Mouse (Mus musculus): ENCODE data around the gene Ccdc136. TPM values are rescaled to one million over a fixed set of nuclear protein-coding genes. Genes with fewer than 3 reads are reported as not detected.

Gene Ccdc136
- polyA plus RNA-seq, 1 experiment, result 8.1 TPM

DNA sequence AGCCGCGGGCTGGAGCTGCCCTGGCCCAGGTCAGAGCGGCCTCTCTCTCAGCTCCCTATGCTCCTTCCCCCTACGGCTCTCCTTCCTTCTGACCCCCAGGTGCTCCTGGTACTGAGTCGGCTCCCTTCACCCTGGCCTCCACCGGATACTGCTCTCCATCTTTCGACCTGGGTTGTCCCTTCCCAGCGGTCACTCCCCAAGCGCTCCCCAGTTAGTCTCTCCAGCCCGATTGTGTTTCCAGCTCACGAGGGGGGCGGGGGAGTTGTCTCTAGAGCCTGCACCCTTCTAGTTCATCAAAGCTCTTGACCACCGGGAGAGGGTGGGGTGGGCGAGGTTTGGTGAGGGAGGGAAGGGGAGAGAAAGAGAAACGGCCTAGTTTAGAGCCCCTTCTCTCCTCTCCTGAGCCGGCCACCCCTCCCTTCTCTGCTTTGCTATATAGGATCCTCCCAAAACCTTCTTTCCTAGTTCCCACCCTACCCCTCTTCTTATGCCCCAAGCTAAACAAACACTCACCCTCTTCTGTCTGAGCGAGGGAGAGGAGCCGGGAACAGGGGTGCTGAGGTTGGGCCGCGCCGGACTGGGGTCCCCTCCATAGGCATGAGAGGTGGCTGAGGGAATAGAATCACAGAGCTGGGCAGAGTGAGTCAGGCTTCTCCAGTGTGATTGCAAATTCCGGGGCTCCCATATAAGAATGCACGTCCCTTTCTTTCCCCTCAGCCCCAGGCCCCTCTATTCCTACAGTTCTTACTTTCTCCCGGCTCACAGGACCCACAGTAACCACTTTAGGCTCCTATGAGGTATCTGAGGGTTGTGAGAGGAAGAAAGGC is 818 bp downstream of the Ccdc136 start:
- TF ChIP-seq CTCF (IDR thresholded peaks at IDR 0.05; ENCODE audit: control insufficient read depth, insufficient read depth, insufficient read length), result no peak
- TF ChIP-seq CEBPB (IDR thresholded peaks at IDR 0.05; ENCODE audit: low read depth), result no peak
- no peak for TF ChIP-seq FOSL1 (IDR thresholded peaks at IDR 0.05; ENCODE audit: insufficient read depth, low read length, poor library complexity, severe bottlenecking)
- no peak for TF ChIP-seq USF1 (IDR thresholded peaks at IDR 0.05; ENCODE audit: low read depth)
- TF ChIP-seq MYOD1 (IDR thresholded peaks at IDR 0.05; ENCODE audit: control insufficient read depth, insufficient read length, low read depth), result no peak
- no peak for TF ChIP-seq MAX (IDR thresholded peaks at IDR 0.05)
- TF ChIP-seq MYOG (IDR thresholded peaks at IDR 0.05; ENCODE audit: control insufficient read depth, extremely low read depth, insufficient read length), result no peak
- H3K79me3 ChIP-seq (ENCODE audit: low read depth), result no peaks in the 10 kb centered on the region
- H3K4me3 ChIP-seq (ENCODE audit: insufficient read depth, poor library complexity, severe bottlenecking), result peak overlapping the region; percentile 21
- peak overlapping the region; percentile 94 for H3ac ChIP-seq (ENCODE audit: control insufficient read depth, insufficient read length, low read depth)
- no peaks in the 10 kb centered on the region for H3K36me3 ChIP-seq (ENCODE audit: control insufficient read depth, insufficient read depth)
- H3K27me3 ChIP-seq (ENCODE audit: control insufficient read depth, insufficient read depth, insufficient read length), result peaks cover 3% of the 10 kb centered on the region
- H3K79me2 ChIP-seq (ENCODE audit: control insufficient read depth, insufficient read depth), result no peaks in the 10 kb centered on the region

GRCm38 (mm10) chr6:29397575-29397974 is 1.5 kb downstream of the Ccdc136 start:
- Histone ChIP-seq H3ac (ENCODE audit: control insufficient read depth, insufficient read length, low read depth) (no peak overlapping the region), H3K4me3 (ENCODE audit: insufficient read depth, poor library complexity, severe bottlenecking) (no peak overlapping the region), H3K27me3 (ENCODE audit: control insufficient read depth, insufficient read depth, insufficient read length) (peaks cover 3% of the 10 kb centered on the region), H3K36me3 (ENCODE audit: control insufficient read depth, insufficient read depth) (no peaks in the 10 kb centered on the region), H3K79me3 (ENCODE audit: low read depth) (no peaks in the 10 kb centered on the region), H3K79me2 (ENCODE audit: control insufficient read depth, insufficient read depth) (no peaks in the 10 kb centered on the region)
- TF ChIP-seq MYOG (IDR thresholded peaks at IDR 0.05; ENCODE audit: control insufficient read depth, extremely low read depth, insufficient read length), result no peak
- TF ChIP-seq USF1 (IDR thresholded peaks at IDR 0.05; ENCODE audit: low read depth), result no peak
- no peak for TF ChIP-seq MYOD1 (IDR thresholded peaks at IDR 0.05; ENCODE audit: control insufficient read depth, insufficient read length, low read depth)
- TF ChIP-seq MAX (IDR thresholded peaks at IDR 0.05), result no peak
- TF ChIP-seq CTCF (IDR thresholded peaks at IDR 0.05; ENCODE audit: control insufficient read depth, insufficient read depth, insufficient read length), result no peak
- no peak for TF ChIP-seq FOSL1 (IDR thresholded peaks at IDR 0.05; ENCODE audit: insufficient read depth, low read length, poor library complexity, severe bottlenecking)
- no peak for TF ChIP-seq CEBPB (IDR thresholded peaks at IDR 0.05; ENCODE audit: low read depth)

GRCm38 (mm10) chr6:29399851-29400250 is 3.7 kb downstream of the Ccdc136 start:
- Histone ChIP-seq H3K36me3 (ENCODE audit: control insufficient read depth, insufficient read depth) (no peaks in the 10 kb centered on the region), H3K4me3 (ENCODE audit: insufficient read depth, poor library complexity, severe bottlenecking) (no peak overlapping the region), H3K79me3 (ENCODE audit: low read depth) (no peaks in the 10 kb centered on the region), H3ac (ENCODE audit: control insufficient read depth, insufficient read length, low read depth) (no peak overlapping the region), H3K27me3 (ENCODE audit: control insufficient read depth, insufficient read depth, insufficient read length) (no peaks in the 10 kb centered on the region), H3K79me2 (ENCODE audit: control insufficient read depth, insufficient read depth) (no peaks in the 10 kb centered on the region)
- no peak for TF ChIP-seq MYOD1 (IDR thresholded peaks at IDR 0.05; ENCODE audit: control insufficient read depth, insufficient read length, low read depth)

DNA sequence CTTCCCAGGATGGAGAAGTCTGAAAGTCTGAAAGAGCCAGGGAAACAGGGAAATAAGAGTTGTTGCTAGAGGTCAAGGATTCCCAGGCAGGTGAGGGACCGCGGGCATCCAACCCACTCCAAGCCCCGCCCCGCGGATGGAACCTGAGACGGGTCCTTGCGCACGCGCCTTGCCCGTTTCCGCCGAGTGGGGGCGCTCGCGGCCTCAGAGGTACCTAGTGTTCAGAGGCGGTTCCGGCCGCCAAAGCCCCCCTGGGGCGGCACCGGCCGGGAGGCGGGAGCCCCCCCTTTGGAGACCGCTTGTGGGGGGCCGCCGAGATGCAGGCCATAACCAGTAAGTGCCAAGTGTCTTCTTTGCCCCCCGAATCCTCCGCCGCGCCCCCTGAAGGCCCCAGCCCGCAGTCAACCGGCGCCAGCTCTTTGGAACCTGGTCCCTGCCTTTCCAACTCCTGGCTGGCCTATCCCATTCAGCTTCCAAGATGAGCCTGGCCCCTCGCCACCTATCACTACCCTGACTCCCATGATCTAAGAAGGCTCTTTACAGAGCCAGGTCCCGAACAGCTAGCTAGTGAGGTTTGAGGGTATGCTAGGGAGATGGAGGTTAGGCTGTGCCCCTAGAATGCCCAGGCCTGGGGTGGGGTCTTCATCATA is 6.7 kb downstream of the Ccdc136 start:
- H3K79me3 ChIP-seq (ENCODE audit: low read depth), result no peaks in the 10 kb centered on the region
- no peaks in the 10 kb centered on the region for H3K27me3 ChIP-seq (ENCODE audit: control insufficient read depth, insufficient read depth, insufficient read length)
- TF ChIP-seq USF1 (IDR thresholded peaks at IDR 0.05; ENCODE audit: low read depth) (no peak), FOSL1 (IDR thresholded peaks at IDR 0.05; ENCODE audit: insufficient read depth, low read length, poor library complexity, severe bottlenecking) (no peak), MYOG (IDR thresholded peaks at IDR 0.05; ENCODE audit: control insufficient read depth, extremely low read depth, insufficient read length) (no peak), CTCF (IDR thresholded peaks at IDR 0.05; ENCODE audit: control insufficient read depth, insufficient read depth, insufficient read length) (no peak), MYOD1 (IDR thresholded peaks at IDR 0.05; ENCODE audit: control insufficient read depth, insufficient read length, low read depth) (no peak)
- H3K36me3 ChIP-seq (ENCODE audit: control insufficient read depth, insufficient read depth), result no peaks in the 10 kb centered on the region
- no peaks in the 10 kb centered on the region for H3K79me2 ChIP-seq (ENCODE audit: control insufficient read depth, insufficient read depth)
- no peak overlapping the region for H3K4me3 ChIP-seq (ENCODE audit: insufficient read depth, poor library complexity, severe bottlenecking)
- no peak overlapping the region for H3ac ChIP-seq (ENCODE audit: control insufficient read depth, insufficient read length, low read depth)

GRCm38 (mm10) chr6:29406412-29406811 is 10.3 kb downstream of the Ccdc136 start:
- no peak overlapping the region for H3K4me3 ChIP-seq (ENCODE audit: insufficient read depth, poor library complexity, severe bottlenecking)
- no peaks in the 10 kb centered on the region for H3K27me3 ChIP-seq (ENCODE audit: control insufficient read depth, insufficient read depth, insufficient read length)
- H3K36me3 ChIP-seq (ENCODE audit: control insufficient read depth, insufficient read depth), result no peaks in the 10 kb centered on the region
- no peak for TF ChIP-seq USF1 (IDR thresholded peaks at IDR 0.05; ENCODE audit: low read depth)
- no peak for TF ChIP-seq MYOD1 (IDR thresholded peaks at IDR 0.05; ENCODE audit: control insufficient read depth, insufficient read length, low read depth)
- TF ChIP-seq CEBPB (IDR thresholded peaks at IDR 0.05; ENCODE audit: low read depth), result no peak
- no peak for TF ChIP-seq FOSL1 (IDR thresholded peaks at IDR 0.05; ENCODE audit: insufficient read depth, low read length, poor library complexity, severe bottlenecking)
- no peak for TF ChIP-seq MYOG (IDR thresholded peaks at IDR 0.05; ENCODE audit: control insufficient read depth, extremely low read depth, insufficient read length)
- no peak for TF ChIP-seq MAX (IDR thresholded peaks at IDR 0.05)
- TF ChIP-seq CTCF (IDR thresholded peaks at IDR 0.05; ENCODE audit: control insufficient read depth, insufficient read depth, insufficient read length), result no peak
- H3K79me3 ChIP-seq (ENCODE audit: low read depth), result no peaks in the 10 kb centered on the region
- H3ac ChIP-seq (ENCODE audit: control insufficient read depth, insufficient read length, low read depth), result no peak overlapping the region
- no peaks in the 10 kb centered on the region for H3K79me2 ChIP-seq (ENCODE audit: control insufficient read depth, insufficient read depth)

All from C2C12 (cell line).